Mouse (Mus musculus): Measurements from ENCODE around the gene Gm17654.
"Not testable (repeated sequence)": the region's sequence is repeated elsewhere in the genome, so short reads cannot be mapped to it uniquely, and the experiment has no call there.

Gene Gm17654

DNA sequence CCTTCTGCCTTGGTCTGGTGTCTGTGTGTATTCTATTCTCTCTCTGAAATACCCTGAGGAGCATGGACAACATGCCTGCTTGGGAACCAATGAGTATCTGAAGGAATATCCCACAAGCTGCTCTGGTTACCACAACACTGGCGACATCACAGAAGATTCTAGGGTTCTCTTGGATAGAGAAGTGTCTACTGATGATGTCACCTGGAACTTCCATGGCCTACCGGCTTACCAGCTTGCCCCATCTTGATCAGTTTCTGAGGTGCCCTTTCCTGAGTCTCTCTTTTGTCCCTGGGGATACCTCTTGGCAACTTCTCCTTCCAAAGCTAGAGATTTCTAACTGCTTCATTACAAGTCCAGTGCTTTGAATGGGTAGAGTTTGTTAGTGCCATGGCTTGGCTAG lies at the start of gene Gm17654:
Gene Gm17654, minus strand, starts transcription at position 101 of the 400 bp plus-strand sequence.
- DNase-seq (ENCODE audit: low spot score in 2 of 2): not testable (repeated sequence)

GRCm38 (mm10) chr14:43607913-43608312 lies 29.0 kb upstream of the Gm17654 start, which contains the start of gene Gm10375:
Gm10375 (minus strand) TSS chr14:43608013.
- DNase-seq (ENCODE audit: low spot score in 2 of 2): not testable (repeated sequence)

- peak; percentile 15 to 61 for DNase-seq (ENCODE audit: low spot score in 2 of 2)
Measured at GRCm38 (mm10) chr14:43577969-43578368, 977 bp downstream of the Gm17654 start.

GRCm38 (mm10) chr14:43552271-43552670 lies 26.7 kb downstream of the Gm17654 start:
- DNase-seq (ENCODE audit: low spot score in 2 of 2): not testable (repeated sequence)

DNA sequence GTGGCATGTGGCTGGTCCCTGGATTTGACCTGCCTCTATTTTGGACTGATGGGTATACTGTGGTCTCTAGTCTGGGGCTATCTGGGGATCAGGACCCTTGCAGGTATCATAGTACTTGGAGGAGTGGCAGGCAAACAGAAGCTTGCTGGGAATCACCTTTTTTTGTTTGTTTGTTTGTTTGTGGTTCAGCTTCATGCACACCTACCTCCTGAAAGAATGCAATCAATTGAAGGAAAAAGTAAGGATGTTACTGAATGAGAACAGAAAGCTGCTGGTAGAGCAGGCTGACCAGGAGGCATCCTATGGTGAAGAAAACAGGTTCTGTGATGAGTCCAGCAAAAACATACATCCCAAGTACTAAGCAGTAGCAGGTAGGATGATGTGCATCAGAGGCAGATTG lies 32.7 kb downstream of the Gm17654 start:
- not testable (repeated sequence) for DNase-seq (ENCODE audit: low spot score in 2 of 2)

DNA sequence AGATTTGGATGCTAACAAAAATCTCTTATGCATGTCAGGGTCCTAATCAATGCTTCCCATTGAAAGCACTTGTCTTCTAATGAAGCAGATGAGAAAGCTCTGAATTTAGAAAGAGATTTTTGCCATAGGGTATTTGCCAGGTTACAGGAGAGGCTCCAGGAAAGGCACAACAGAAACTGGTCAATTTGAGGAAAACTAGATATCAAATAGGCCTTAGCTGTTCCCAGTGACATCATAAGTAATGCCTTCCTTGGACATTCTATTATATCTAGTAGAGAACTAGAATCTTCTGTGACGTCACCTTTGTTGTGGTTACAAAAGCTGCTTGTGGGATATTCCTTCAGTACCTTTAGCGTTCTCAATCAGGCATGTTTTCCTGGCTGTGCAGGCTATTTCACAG lies 35.7 kb downstream of the Gm17654 start, which contains the start of gene Gm5799:
Gene Gm5799, plus strand, starts transcription at position 301 of the 400 bp plus-strand sequence.
- DNase-seq (ENCODE audit: low spot score in 2 of 2): not testable (repeated sequence)

- peak in 1 of 2 experiments; percentile 69 for DNase-seq (ENCODE audit: low spot score in 2 of 2)
Measured at GRCm38 (mm10) chr14:43538144-43538543, 40.8 kb downstream of the Gm17654 start.

- DNase-seq (ENCODE audit: low spot score in 2 of 2): peak; percentile 19 to 72
Measured at GRCm38 (mm10) chr14:43532387-43532786, 46.6 kb downstream of the Gm17654 start.

DNA sequence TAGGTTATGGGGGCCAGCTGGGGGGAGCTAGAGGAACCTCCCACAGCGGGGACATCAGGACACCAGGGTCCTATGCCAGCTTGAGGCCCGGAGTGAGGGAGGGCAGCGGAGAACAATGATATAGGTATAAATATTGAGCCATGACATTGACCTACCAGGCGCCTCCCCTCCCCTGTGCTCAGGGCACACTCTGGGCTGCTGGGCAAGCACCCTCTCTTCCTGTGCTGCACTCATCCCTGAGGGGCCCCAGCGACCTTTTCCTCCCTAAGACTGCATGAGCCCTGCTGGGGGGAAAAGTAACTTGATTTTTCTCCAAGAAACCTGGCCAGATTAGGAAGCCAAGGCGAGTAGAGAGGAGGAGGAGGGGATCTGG lies 46.9 kb downstream of the Gm17654 start:
- not testable (repeated sequence) for DNase-seq (ENCODE audit: low spot score in 2 of 2)

- DNase-seq (ENCODE audit: low spot score in 2 of 2): peak in 1 of 2 experiments; percentile 62
Measured at GRCm38 (mm10) chr14:43531052-43532010, 47.6 kb downstream of the Gm17654 start.
